Mouse (Mus musculus): ENCODE results near the gene Stx1a. TPM values are rescaled to one million over a fixed set of nuclear protein-coding genes. Genes with fewer than 3 reads are reported as not detected.

The Stx1a gene
- polyA plus RNA-seq, 1 experiment from 2014 or later, result 132 TPM

DNA sequence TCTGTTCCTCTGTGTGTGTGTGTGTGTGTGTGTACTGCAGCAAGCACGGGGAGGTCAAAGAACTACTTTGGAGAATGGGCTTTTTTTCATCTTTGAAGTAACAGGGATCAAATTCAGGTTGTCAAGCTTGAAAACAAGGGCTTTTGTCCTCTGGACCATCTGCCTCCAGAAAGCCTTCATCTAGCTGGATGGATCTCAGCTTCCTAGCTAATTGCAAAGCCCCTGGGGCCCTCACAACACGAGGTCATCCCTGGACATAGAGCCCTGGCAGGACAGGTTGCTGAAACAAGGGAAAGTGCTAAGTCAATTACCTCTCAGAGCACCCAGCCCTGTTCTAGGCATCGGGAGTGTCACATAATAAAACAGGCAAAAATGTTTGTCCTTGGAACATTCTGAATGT, 39.5 kb upstream of the Stx1a start:
- no peak overlapping the region for H3K4me2 ChIP-seq (ENCODE audit: low read depth, low read length)
- H3K27ac ChIP-seq (ENCODE audit: low read depth, low read length), result no peak overlapping the region
- 6% methylated on average over 3 of the region's 3 CpGs for WGBS
- no peak for ATAC-seq (ENCODE audit: low read depth)
- no peaks in the 10 kb centered on the region for H3K36me3 ChIP-seq (ENCODE audit: control insufficient read depth, insufficient read depth, low read length)
- peaks cover 5% of the 10 kb centered on the region; the same call in 1 of the 2 replicates for H3K4me1 ChIP-seq (ENCODE audit: control insufficient read depth, insufficient read depth, low read length)
- H3K9ac ChIP-seq (replicated peaks; ENCODE audit: low read depth, low read length), result no peak overlapping the region
- H3K4me3 ChIP-seq (ENCODE audit: low read depth, low read length), result no peak overlapping the region
- peaks cover 32% of the 10 kb centered on the region for H3K27me3 ChIP-seq (ENCODE audit: control insufficient read depth, insufficient read depth, low read length)
- H3K9me3 ChIP-seq (ENCODE audit: control insufficient read depth, low read length), result no peaks in the 10 kb centered on the region

GRCm38 (mm10) chr5:134985633-134986297, 37.5 kb upstream of the Stx1a start, which contains the start of gene Cldn3:
Cldn3 (plus strand) TSS chr5:134986214.
- peak within 1 kb of the TSS; percentile 32 for H3K4me2 ChIP-seq (ENCODE audit: low read depth, low read length)
- no peaks in the 10 kb centered on the region for H3K9me3 ChIP-seq (ENCODE audit: control insufficient read depth, low read length)
- ATAC-seq (ENCODE audit: low read depth), result no peak
- 1% methylated on average over 22 of the region's 25 CpGs for WGBS
- no peaks in the 10 kb centered on the region for H3K36me3 ChIP-seq (ENCODE audit: control insufficient read depth, insufficient read depth, low read length)
- H3K9ac ChIP-seq (replicated peaks; ENCODE audit: low read depth, low read length), result no peak within 1 kb of the TSS; the same call in 1 of the 2 replicates
- H3K4me3 ChIP-seq (ENCODE audit: low read depth, low read length), result peak within 1 kb of the TSS; percentile 22
- H3K27me3 ChIP-seq (ENCODE audit: control insufficient read depth, insufficient read depth, low read length), result peaks cover 32% of the 10 kb centered on the region
- no peak within 1 kb of the TSS for H3K27ac ChIP-seq (ENCODE audit: low read depth, low read length)
- H3K4me1 ChIP-seq (ENCODE audit: control insufficient read depth, insufficient read depth, low read length), result peaks cover 5% of the 10 kb centered on the region; the same call in 1 of the 2 replicates

GRCm38 (mm10) chr5:134986298-134987268, 36.7 kb upstream of the Stx1a start:
- WGBS, result 1% methylated on average over 79 of the region's 79 CpGs
- Histone ChIP-seq H3K4me2 (ENCODE audit: low read depth, low read length) (peak overlapping the region; percentile 32), H3K4me1 (ENCODE audit: control insufficient read depth, insufficient read depth, low read length) (peaks cover 5% of the 10 kb centered on the region; the same call in 1 of the 2 replicates), H3K9me3 (ENCODE audit: control insufficient read depth, low read length) (no peaks in the 10 kb centered on the region), H3K4me3 (ENCODE audit: low read depth, low read length) (peak overlapping the region; percentile 22), H3K27ac (ENCODE audit: low read depth, low read length) (no peak overlapping the region), H3K36me3 (ENCODE audit: control insufficient read depth, insufficient read depth, low read length) (no peaks in the 10 kb centered on the region), H3K9ac (replicated peaks; ENCODE audit: low read depth, low read length) (no peak overlapping the region; the same call in 1 of the 2 replicates), H3K27me3 (ENCODE audit: control insufficient read depth, insufficient read depth, low read length) (peaks cover 32% of the 10 kb centered on the region)
- no peak for ATAC-seq (ENCODE audit: low read depth)

DNA sequence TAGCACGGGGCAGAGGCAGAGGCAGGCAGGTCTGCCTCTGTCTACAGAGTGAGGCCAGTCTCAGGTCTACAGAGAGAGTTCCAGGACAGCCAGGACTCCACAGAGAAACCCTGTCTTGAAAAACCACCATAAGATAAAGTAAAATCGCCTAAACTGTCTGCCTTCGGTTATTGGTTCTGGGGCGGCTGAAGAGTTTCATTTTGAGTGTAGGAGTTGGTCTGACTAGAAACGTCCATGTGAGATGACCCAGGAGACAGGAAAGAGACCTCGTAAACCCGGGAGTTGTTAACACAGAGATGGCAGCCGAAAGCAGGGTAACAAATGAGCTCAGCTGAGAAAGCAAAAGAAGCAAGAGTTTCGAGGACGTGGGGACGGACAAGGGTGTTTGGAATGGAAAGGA, 34.1 kb upstream of the Stx1a start:
- Histone ChIP-seq H3K4me1 (ENCODE audit: control insufficient read depth, insufficient read depth, low read length) (peaks cover 5% of the 10 kb centered on the region; the same call in 1 of the 2 replicates), H3K4me3 (ENCODE audit: low read depth, low read length) (no peak overlapping the region), H3K27ac (ENCODE audit: low read depth, low read length) (no peak overlapping the region), H3K9ac (replicated peaks; ENCODE audit: low read depth, low read length) (no peak overlapping the region), H3K36me3 (ENCODE audit: control insufficient read depth, insufficient read depth, low read length) (no peaks in the 10 kb centered on the region), H3K27me3 (ENCODE audit: control insufficient read depth, insufficient read depth, low read length) (peaks cover 32% of the 10 kb centered on the region), H3K4me2 (ENCODE audit: low read depth, low read length) (no peak overlapping the region), H3K9me3 (ENCODE audit: control insufficient read depth, low read length) (no peaks in the 10 kb centered on the region)
- WGBS, result 70% methylated on average over 11 of the region's 11 CpGs
- ATAC-seq (ENCODE audit: low read depth), result no peak

- 63% methylated on average over 6 of the region's 6 CpGs for WGBS
- peaks cover 5% of the 10 kb centered on the region; the same call in 1 of the 2 replicates for H3K4me1 ChIP-seq (ENCODE audit: control insufficient read depth, insufficient read depth, low read length)
- no peaks in the 10 kb centered on the region for H3K36me3 ChIP-seq (ENCODE audit: control insufficient read depth, insufficient read depth, low read length)
- H3K4me2 ChIP-seq (ENCODE audit: low read depth, low read length), result no peak overlapping the region
- H3K4me3 ChIP-seq (ENCODE audit: low read depth, low read length), result no peak overlapping the region
- ATAC-seq (ENCODE audit: low read depth), result no peak
- H3K27me3 ChIP-seq (ENCODE audit: control insufficient read depth, insufficient read depth, low read length), result peaks cover 30% of the 10 kb centered on the region
- no peak overlapping the region for H3K9ac ChIP-seq (replicated peaks; ENCODE audit: low read depth, low read length)
- no peak overlapping the region for H3K27ac ChIP-seq (ENCODE audit: low read depth, low read length)
- no peaks in the 10 kb centered on the region for H3K9me3 ChIP-seq (ENCODE audit: control insufficient read depth, low read length)
Observed at GRCm38 (mm10) chr5:134989741-134990140, 33.5 kb upstream of the Stx1a start.

- Histone ChIP-seq H3K27me3 (ENCODE audit: control insufficient read depth, insufficient read depth, low read length) (peaks cover 5% of the 10 kb centered on the region), H3K9ac (replicated peaks; ENCODE audit: low read depth, low read length) (no peak overlapping the region), H3K4me2 (ENCODE audit: low read depth, low read length) (no peak overlapping the region), H3K27ac (ENCODE audit: low read depth, low read length) (no peak overlapping the region), H3K36me3 (ENCODE audit: control insufficient read depth, insufficient read depth, low read length) (no peaks in the 10 kb centered on the region), H3K4me1 (ENCODE audit: control insufficient read depth, insufficient read depth, low read length) (no peaks in the 10 kb centered on the region), H3K4me3 (ENCODE audit: low read depth, low read length) (no peak overlapping the region), H3K9me3 (ENCODE audit: control insufficient read depth, low read length) (no peaks in the 10 kb centered on the region)
- WGBS, result 90% methylated on average over 5 of the region's 5 CpGs
- no peak for ATAC-seq (ENCODE audit: low read depth)
Observed at GRCm38 (mm10) chr5:134992566-134992965, 30.7 kb upstream of the Stx1a start.

GRCm38 (mm10) chr5:134998359-134998758, 24.9 kb upstream of the Stx1a start:
- no peaks in the 10 kb centered on the region for H3K27me3 ChIP-seq (ENCODE audit: control insufficient read depth, insufficient read depth, low read length)
- no peak overlapping the region for H3K9ac ChIP-seq (replicated peaks; ENCODE audit: low read depth, low read length)
- no peak for ATAC-seq (ENCODE audit: low read depth)
- 83% methylated on average over 6 of the region's 6 CpGs for WGBS
- no peak overlapping the region for H3K4me2 ChIP-seq (ENCODE audit: low read depth, low read length)
- H3K9me3 ChIP-seq (ENCODE audit: control insufficient read depth, low read length), result no peaks in the 10 kb centered on the region
- no peak overlapping the region for H3K27ac ChIP-seq (ENCODE audit: low read depth, low read length)
- no peaks in the 10 kb centered on the region for H3K4me1 ChIP-seq (ENCODE audit: control insufficient read depth, insufficient read depth, low read length)
- H3K4me3 ChIP-seq (ENCODE audit: low read depth, low read length), result no peak overlapping the region
- H3K36me3 ChIP-seq (ENCODE audit: control insufficient read depth, insufficient read depth, low read length), result no peaks in the 10 kb centered on the region

- Histone ChIP-seq H3K9ac (replicated peaks; ENCODE audit: low read depth, low read length) (no peak overlapping the region), H3K4me3 (ENCODE audit: low read depth, low read length) (no peak overlapping the region), H3K36me3 (ENCODE audit: control insufficient read depth, insufficient read depth, low read length) (no peaks in the 10 kb centered on the region), H3K4me2 (ENCODE audit: low read depth, low read length) (no peak overlapping the region), H3K27ac (ENCODE audit: low read depth, low read length) (no peak overlapping the region), H3K27me3 (ENCODE audit: control insufficient read depth, insufficient read depth, low read length) (no peaks in the 10 kb centered on the region), H3K9me3 (ENCODE audit: control insufficient read depth, low read length) (no peaks in the 10 kb centered on the region), H3K4me1 (ENCODE audit: control insufficient read depth, insufficient read depth, low read length) (no peaks in the 10 kb centered on the region)
- 98% methylated on average over 4 of the region's 4 CpGs for WGBS
- no peak for ATAC-seq (ENCODE audit: low read depth)
Observed at GRCm38 (mm10) chr5:134999797-135000196, 23.5 kb upstream of the Stx1a start.

DNA sequence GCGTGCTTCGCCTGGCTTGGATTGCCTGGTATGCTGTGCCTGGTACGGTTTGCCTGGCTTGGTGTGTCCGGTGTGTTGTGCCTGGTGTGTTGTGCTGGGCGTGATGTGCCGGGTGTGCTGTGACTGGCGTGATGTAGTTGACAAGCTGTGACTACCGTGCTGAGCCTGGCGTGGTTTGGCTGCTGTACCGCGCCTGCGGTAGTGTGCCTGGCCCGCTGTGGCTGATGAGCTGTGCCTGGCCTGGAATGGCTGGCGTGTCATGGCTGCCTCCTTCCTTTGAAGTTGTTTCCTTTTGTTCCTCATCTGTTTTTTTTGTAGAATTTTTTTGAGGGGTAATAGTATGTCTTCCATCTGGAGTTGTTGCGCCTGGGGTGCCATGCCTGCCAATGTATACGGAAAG, 22.5 kb upstream of the Stx1a start:
- Histone ChIP-seq H3K27ac (ENCODE audit: low read depth, low read length) (no peak overlapping the region), H3K4me1 (ENCODE audit: control insufficient read depth, insufficient read depth, low read length) (no peaks in the 10 kb centered on the region), H3K36me3 (ENCODE audit: control insufficient read depth, insufficient read depth, low read length) (no peaks in the 10 kb centered on the region), H3K9ac (replicated peaks; ENCODE audit: low read depth, low read length) (no peak overlapping the region), H3K9me3 (ENCODE audit: control insufficient read depth, low read length) (no peaks in the 10 kb centered on the region), H3K4me2 (ENCODE audit: low read depth, low read length) (no peak overlapping the region), H3K27me3 (ENCODE audit: control insufficient read depth, insufficient read depth, low read length) (no peaks in the 10 kb centered on the region), H3K4me3 (ENCODE audit: low read depth, low read length) (no peak overlapping the region)
- 54% methylated on average over 16 of the region's 16 CpGs for WGBS
- peak; percentile 44 for ATAC-seq (ENCODE audit: low read depth)

All from neural tube, embryonic 14.5 days (tissue).